Mouse (Mus musculus) liver, postnatal 0 days (tissue): ENCODE data around the gene Acaca. TPM values are rescaled to one million over a fixed set of nuclear protein-coding genes. Genes with fewer than 3 reads are reported as not detected.

Experiments used
- ATAC-seq: fragments of 200-750 bp; cut with Nextera tagmentation; 2 replicates; pipeline ENCODE4 v1.8.0; 2017; ENCODE audit warnings: mild to moderate bottlenecking, moderate library complexity
- DNase-seq: peaks from one replicate; pipeline ENCODE4 v3.0.0-alpha.2; 2016
- H3K27ac ChIP-seq: fragments of 300-500 bp; sonication (generic); 2 replicates; pipeline ENCODE4 v1.5.1; 2014; ENCODE audit warnings: antibody characterized with exemption, moderate library complexity, mild to moderate bottlenecking, low read depth
- H3K27me3 ChIP-seq: fragments of 300-500 bp; sonication (generic); 2 replicates; pipeline ENCODE4 v1.6.1; 2014; ENCODE audit warnings: low read length, control low read depth, mixed read lengths; ENCODE audit not compliant: insufficient read depth
- H3K36me3 ChIP-seq: fragments of 300-500 bp; sonication (generic); replicated peaks from 2 replicates; pipeline ENCODE4 v1.6.1; 2014; ENCODE audit warnings: mild to moderate bottlenecking, control low read depth, low read length, moderate library complexity, mixed read lengths; ENCODE audit not compliant: insufficient read depth
- H3K4me1 ChIP-seq: fragments of 300-500 bp; sonication (generic); 2 replicates; pipeline ENCODE4 v1.6.1; 2014; ENCODE audit warnings: antibody characterized with exemption, mild to moderate bottlenecking, control low read depth; ENCODE audit not compliant: insufficient read depth
- H3K4me2 ChIP-seq: fragments of 300-500 bp; sonication (generic); 2 replicates; pipeline ENCODE4 v1.6.1; 2014; ENCODE audit warnings: low read depth, mild to moderate bottlenecking, low read length, moderate library complexity, mixed read lengths
- H3K4me3 ChIP-seq: fragments of 300-500 bp; sonication (generic); 2 replicates; pipeline ENCODE4 v1.5.1; 2014; ENCODE audit warnings: low read depth, low read length
- H3K9ac ChIP-seq: fragments of 300-500 bp; sonication (generic); replicated peaks from 2 replicates; pipeline ENCODE4 v1.6.1; 2014; ENCODE audit warnings: mild to moderate bottlenecking, moderate library complexity
- H3K9me3 ChIP-seq: fragments of 300-500 bp; sonication (generic); 2 replicates; pipeline ENCODE4 v1.6.1; 2016; ENCODE audit warnings: mild to moderate bottlenecking, control low read depth, low read length, mixed read lengths
- CTCF ChIP-seq: sonication (generic); IDR thresholded peaks from 2 replicates; pipeline ENCODE4 v1.5.1; 2016; ENCODE audit warnings: antibody characterized with exemption, low read depth
- EP300 ChIP-seq: IDR thresholded peaks from 2 replicates; pipeline ENCODE4 v1.6.1; 2016; ENCODE audit warnings: antibody characterized with exemption, low read depth, mild to moderate bottlenecking
- WGBS: fragments of 180-500 bp; shearing (Covaris S2); extraction: QIAGEN DNeasy Blood & Tissue Kit; methylation state at CpG from one replicate; pipeline ENCODE4 v1.1.7; 2014; ENCODE audit not compliant: insufficient replicate concordance; 5-methylcytosine and 5-hydroxymethylcytosine counted together
- polyA plus RNA-seq: library from polyadenylated mRNA; unstranded; fragments of >200 nt; fragmentation: Nextera tagmentation; extraction: Ambion mirVana; gene quantifications from 2 replicates; pipeline ENCODE4 v1.2.1, GENCODE M21; 2015

The Acaca gene
- polyA plus RNA-seq, 1 experiment from 2014 or later, result 2.0 TPM

DNA sequence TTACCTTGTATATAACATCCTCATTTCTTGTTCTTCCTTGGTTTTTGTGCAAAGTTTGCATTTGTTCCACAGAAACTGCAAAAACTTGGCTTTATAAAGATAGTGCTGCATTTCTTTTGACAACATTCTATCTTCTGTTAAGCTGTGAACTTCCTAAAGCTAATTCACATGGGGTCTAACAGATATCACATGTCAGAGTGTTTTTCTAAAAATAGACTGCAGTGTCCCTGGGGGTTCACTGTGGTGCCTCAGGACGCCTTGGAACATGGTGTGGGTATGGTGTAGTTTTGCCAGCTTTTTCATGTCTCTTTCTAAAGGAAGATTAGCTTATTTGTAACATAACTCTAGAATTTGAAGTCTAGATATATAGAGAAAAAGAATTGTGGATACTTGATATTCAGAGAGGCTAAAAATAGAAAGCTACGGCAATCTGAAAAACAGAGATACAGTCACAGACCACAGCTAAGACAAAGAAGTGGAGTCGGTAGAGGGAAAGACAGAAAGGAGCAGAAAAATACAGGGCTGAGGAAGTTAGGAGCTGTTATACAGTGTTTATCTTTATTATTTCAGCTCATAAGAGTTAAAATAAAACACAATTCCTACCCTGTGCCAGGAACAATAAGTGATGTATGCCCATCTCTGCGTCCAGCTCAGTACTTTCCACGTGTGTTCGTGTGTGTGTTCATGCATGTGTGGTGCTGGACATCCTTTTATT, 215.2 kb downstream of the Acaca start:
- DNase-seq, result no peak
- TF ChIP-seq CTCF, result no peak
- no peak for TF ChIP-seq EP300
- 58% methylated on average over 6 of the region's 6 CpGs for WGBS

DNA sequence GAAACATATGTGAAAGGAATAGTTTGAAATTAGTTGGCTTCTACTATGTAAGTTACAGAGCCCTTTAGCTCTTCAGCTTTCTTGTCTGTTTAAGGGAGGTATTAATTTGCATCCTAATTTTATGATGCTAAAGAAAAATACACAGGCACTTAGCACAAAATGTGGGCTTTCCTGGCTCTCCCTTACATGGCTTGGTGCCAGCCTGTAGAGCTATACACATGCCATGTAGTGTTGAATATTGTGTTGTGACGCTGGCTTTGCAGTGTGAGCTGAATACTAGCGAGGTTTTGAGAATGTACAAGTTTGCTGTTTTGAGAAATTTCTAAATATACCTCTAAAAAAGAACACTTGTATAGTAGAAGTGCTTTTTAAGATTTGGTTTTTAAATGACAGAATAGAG, 218.3 kb downstream of the Acaca start:
- H3K27ac ChIP-seq, result no peak overlapping the region
- no peak overlapping the region for H3K9ac ChIP-seq
- H3K36me3 ChIP-seq, result peaks cover 3% of the 10 kb centered on the region; the same call in 1 of the 2 replicates
- WGBS, result 82% methylated on average over 2 of the region's 2 CpGs
- no peaks in the 10 kb centered on the region for H3K27me3 ChIP-seq
- 0 out of 2 replicates have a peak, but pooled peaks cover 2% of the 10 kb centered on the region for H3K4me1 ChIP-seq
- ATAC-seq (no peak), DNase-seq (no peak)
- H3K9me3 ChIP-seq, result no peaks in the 10 kb centered on the region
- no peak overlapping the region for H3K4me3 ChIP-seq
- no peak for TF ChIP-seq CTCF
- TF ChIP-seq EP300, result no peak
- no peak overlapping the region for H3K4me2 ChIP-seq

More for the DNA sequence above, 215.2 kb downstream of the Acaca start:
- no peaks in the 10 kb centered on the region for H3K9me3 ChIP-seq
- no peak for ATAC-seq
- H3K36me3 ChIP-seq, result peaks cover 5% of the 10 kb centered on the region; the same call in 1 of the 2 replicates
- H3K27me3 ChIP-seq, result no peaks in the 10 kb centered on the region
- H3K4me1 ChIP-seq, result no peaks in the 10 kb centered on the region
- H3K4me3 ChIP-seq, result no peak overlapping the region
- H3K4me2 ChIP-seq, result no peak overlapping the region
- H3K9ac ChIP-seq, result no peak overlapping the region
- H3K27ac ChIP-seq, result no peak overlapping the region; the same call in 1 of the 2 replicates

DNA sequence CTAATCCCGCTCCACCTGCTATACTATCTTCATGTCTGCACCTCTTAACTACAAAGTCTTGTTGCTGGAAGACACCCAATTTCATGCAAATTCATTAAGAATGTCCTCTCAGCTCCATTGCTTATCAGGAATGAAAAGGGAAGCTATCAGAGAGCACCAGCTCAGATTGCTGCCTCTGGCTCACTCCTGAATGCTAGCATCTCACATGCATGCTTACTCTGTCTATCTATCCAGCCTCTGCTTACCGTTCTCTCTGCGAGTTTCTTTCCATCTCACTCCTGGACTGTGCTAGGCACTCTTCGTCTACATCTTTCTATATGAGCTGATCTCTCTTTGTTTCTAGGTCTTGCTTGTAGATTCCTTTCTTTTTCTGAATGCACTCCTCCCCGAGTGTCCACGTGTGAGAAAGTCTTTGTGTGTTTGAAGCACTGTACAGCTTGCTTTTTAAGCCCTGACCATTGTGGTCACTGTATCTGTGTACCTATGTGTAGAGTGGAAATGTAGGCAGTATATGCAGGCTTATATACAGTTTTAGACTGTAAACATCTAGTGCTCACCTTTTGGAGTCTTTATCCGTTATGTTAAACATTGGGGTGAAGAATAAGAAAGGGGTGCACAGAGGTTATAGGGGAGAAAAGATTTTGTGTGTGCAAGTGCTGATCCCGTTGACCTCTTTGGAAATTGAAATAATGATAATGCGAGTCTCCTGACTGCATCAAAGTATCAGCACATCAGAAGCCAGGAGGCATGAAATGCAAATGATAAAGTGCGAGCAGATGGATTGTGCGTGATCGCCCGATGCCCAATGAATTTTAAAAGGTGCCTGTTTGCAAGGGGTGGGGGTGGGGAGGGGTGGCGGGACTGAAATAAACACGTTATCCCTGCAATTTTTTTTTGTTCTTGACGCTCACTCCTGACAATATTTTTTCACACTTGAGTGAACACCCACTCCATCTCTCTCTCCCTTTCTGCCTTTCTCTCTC, 219.7 kb downstream of the Acaca start:
- no peaks in the 10 kb centered on the region for H3K27me3 ChIP-seq
- WGBS, result 79% methylated on average over 16 of the region's 16 CpGs
- H3K4me3 ChIP-seq, result no peak overlapping the region
- H3K36me3 ChIP-seq, result peaks cover 3% of the 10 kb centered on the region; the same call in 1 of the 2 replicates
- H3K27ac ChIP-seq, result no peak overlapping the region
- H3K4me2 ChIP-seq, result no peak overlapping the region
- ATAC-seq (no peak), DNase-seq (no peak)
- TF ChIP-seq EP300, result no peak
- no peak for TF ChIP-seq CTCF
- peaks cover 2% of the 10 kb centered on the region; the same call in 1 of the 2 replicates for H3K4me1 ChIP-seq
- no peaks in the 10 kb centered on the region for H3K9me3 ChIP-seq
- no peak overlapping the region for H3K9ac ChIP-seq

DNA sequence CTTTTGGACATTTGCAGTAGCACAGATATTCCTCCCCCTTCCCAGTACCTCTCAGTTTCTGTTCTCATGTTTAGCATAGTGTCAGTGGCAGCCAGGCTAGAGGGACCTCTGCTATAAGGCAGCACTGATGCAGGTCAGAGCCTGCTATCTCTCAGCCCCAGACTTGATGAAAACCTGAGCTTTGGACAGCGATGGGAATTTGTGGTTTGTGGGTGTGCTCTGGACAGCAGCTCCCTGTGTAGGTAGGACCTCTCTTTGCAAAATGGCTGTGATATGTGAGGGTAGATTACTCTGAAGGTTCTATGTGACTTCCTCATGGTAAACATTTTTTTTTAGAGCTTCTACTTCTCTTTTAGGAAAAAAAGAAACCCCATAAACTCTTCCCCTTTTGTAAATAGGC, 221.7 kb downstream of the Acaca start:
- Histone ChIP-seq H3K27ac (peak overlapping the region; percentile 61), H3K9ac (no peak overlapping the region), H3K4me3 (no peak overlapping the region), H3K9me3 (no peaks in the 10 kb centered on the region), H3K27me3 (no peaks in the 10 kb centered on the region), H3K4me2 (no peak overlapping the region), H3K36me3 (peaks cover 3% of the 10 kb centered on the region; the same call in 1 of the 2 replicates), H3K4me1 (peaks cover 2% of the 10 kb centered on the region; the same call in 1 of the 2 replicates)
- peak; percentile 16 for DNase-seq
- TF ChIP-seq CTCF, result no peak
- peak; percentile 44; the same call in 1 of the 2 replicates for TF ChIP-seq EP300
- WGBS, result 43% methylated on average over 1 of the region's 1 CpGs
- peak; percentile 62 for ATAC-seq

DNA sequence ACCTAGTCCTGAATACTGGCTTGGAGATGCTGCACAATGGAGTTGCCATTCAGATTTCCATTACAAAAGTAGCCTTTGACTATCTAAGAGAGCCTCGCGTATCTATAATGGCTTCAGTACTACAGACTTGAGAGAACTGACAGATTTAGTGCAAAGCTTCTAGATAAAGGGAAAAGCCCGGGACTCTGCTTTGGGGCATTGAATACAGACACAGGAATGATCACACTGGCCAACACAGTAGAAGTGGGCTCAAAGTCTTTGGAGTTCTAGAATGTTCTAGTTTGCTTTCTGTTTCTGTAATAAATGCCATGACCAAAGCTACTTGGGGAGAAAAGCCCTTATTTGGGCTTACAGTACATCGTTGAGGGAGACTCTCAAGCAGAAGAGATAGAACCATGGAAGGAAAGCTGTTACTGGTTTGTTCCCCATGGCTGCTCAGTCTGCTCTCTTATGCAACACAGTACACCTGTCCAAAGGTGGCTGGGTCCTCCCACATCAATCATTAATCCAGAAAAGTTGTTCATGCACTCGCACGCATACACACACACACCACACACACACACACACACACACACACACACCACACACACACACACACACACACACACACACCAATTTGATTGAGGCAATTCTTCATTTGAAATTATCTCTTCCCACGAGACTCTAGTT, 223.7 kb downstream of the Acaca start:
- peak; percentile 87 for ATAC-seq

More for the DNA sequence above, 223.7 kb downstream of the Acaca start:
- TF ChIP-seq CTCF (no peak), EP300 (0 out of 2 replicates have a peak, but pooled peaks have one; percentile 8)
- Histone ChIP-seq H3K27me3 (no peaks in the 10 kb centered on the region), H3K4me3 (no peak overlapping the region), H3K27ac (no peak overlapping the region), H3K4me2 (no peak overlapping the region), H3K36me3 (peaks cover 3% of the 10 kb centered on the region; the same call in 1 of the 2 replicates), H3K4me1 (peaks cover 2% of the 10 kb centered on the region; the same call in 1 of the 2 replicates), H3K9me3 (no peaks in the 10 kb centered on the region), H3K9ac (no peak overlapping the region)
- WGBS, result 82% methylated on average over 7 of the region's 7 CpGs
- DNase-seq, result peak; percentile 51
